Mouse (Mus musculus): ENCODE measurements at regions not wholly inside any gene's neighbourhood (a gene's known extent, or its start where the extent isn't known, plus 50 kb on each side); places are given as distances from the start of the nearest gene placed in this dataset.

GRCm38 (mm10) chr8:109247875-109248274 is 246.0 kb upstream of the Pmfbp1 start:
- ATAC-seq (ENCODE audit: low FRiP score, low TSS enrichment) (peak; percentile 48; the same call in 1 of the 2 replicates), DNase-seq (peak; percentile 84)
- WGBS = 34% methylated on average over 6 of the region's 6 CpGs
- Histone ChIP-seq H3K36me3 (ENCODE audit: control insufficient read depth, insufficient read depth, low read length) (no peaks in the 10 kb centered on the region), H3K27ac (replicated peaks; ENCODE audit: low read depth, low read length) (peak overlapping the region; percentile 89), H3K4me1 (ENCODE audit: control insufficient read depth, insufficient read depth, low read length) (peaks cover 17% of the 10 kb centered on the region; the same call in 1 of the 2 replicates), H3K9ac (replicated peaks; ENCODE audit: low read length) (peak overlapping the region; percentile 57), H3K9me3 (ENCODE audit: control insufficient read depth, low read length) (no peaks in the 10 kb centered on the region), H3K4me2 (ENCODE audit: low read length) (peak overlapping the region; percentile 48), H3K27me3 (ENCODE audit: control insufficient read depth, insufficient read depth, low read length) (no peaks in the 10 kb centered on the region), H3K4me3 (replicated peaks; ENCODE audit: low read depth, low read length) (peak overlapping the region; percentile 34)

- no peak for ATAC-seq (ENCODE audit: low FRiP score, low TSS enrichment)
- no peak for DNase-seq
- peaks cover 20% of the 10 kb centered on the region; the same call in 1 of the 2 replicates for H3K4me1 ChIP-seq (ENCODE audit: control insufficient read depth, insufficient read depth, low read length)
- peak overlapping the region; percentile 89 for H3K27ac ChIP-seq (replicated peaks; ENCODE audit: low read depth, low read length)
- H3K9ac ChIP-seq (replicated peaks; ENCODE audit: low read length) = peak overlapping the region; percentile 57
- H3K4me2 ChIP-seq (ENCODE audit: low read length) = peak overlapping the region; percentile 48
- no peaks in the 10 kb centered on the region for H3K9me3 ChIP-seq (ENCODE audit: control insufficient read depth, low read length)
- H3K4me3 ChIP-seq (replicated peaks; ENCODE audit: low read depth, low read length) = peak overlapping the region; percentile 34
- no peaks in the 10 kb centered on the region for H3K27me3 ChIP-seq (ENCODE audit: control insufficient read depth, insufficient read depth, low read length)
- H3K36me3 ChIP-seq (ENCODE audit: control insufficient read depth, insufficient read depth, low read length) = no peaks in the 10 kb centered on the region
- 49% methylated on average over 6 of the region's 6 CpGs for WGBS
Observed at GRCm38 (mm10) chr8:109248356-109248755, 245.5 kb upstream of the Pmfbp1 start.

DNA sequence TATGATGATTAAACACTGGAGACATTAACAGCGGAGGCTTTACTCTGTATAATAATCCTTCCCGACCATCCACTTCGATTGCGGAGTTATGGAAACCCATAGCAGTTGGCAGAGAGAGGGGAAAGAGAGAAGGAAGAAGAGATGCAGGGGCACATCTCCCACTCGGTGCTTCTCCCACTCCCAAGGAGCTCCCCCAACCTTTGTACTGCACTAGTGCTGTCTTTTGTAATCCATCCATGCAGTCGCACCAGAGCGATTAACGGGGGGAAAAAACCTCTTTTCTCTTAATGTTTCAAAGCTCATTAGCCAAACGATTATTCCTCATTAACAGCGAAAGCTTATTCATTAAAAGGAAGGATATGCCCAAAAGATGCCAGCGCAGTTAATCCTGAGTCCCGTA is 244.6 kb upstream of the Pmfbp1 start:
- peak; percentile 66 for DNase-seq

GRCm38 (mm10) chr8:109249691-109250090 is 244.1 kb upstream of the Pmfbp1 start:
- 59% methylated on average over 9 of the region's 9 CpGs for WGBS
- no peak for ATAC-seq (ENCODE audit: low FRiP score, low TSS enrichment)
- peak; percentile 67 for DNase-seq

More for the DNA sequence above, 244.6 kb upstream of the Pmfbp1 start:
- Histone ChIP-seq H3K9ac (replicated peaks; ENCODE audit: low read length) (peak overlapping the region; percentile 57), H3K4me2 (ENCODE audit: low read length) (peak overlapping the region; percentile 48), H3K4me3 (replicated peaks; ENCODE audit: low read depth, low read length) (peak overlapping the region; percentile 34), H3K27me3 (ENCODE audit: control insufficient read depth, insufficient read depth, low read length) (no peaks in the 10 kb centered on the region), H3K36me3 (ENCODE audit: control insufficient read depth, insufficient read depth, low read length) (no peaks in the 10 kb centered on the region), H3K9me3 (ENCODE audit: control insufficient read depth, low read length) (no peaks in the 10 kb centered on the region), H3K27ac (replicated peaks; ENCODE audit: low read depth, low read length) (peak overlapping the region; percentile 89), H3K4me1 (ENCODE audit: control insufficient read depth, insufficient read depth, low read length) (peaks cover 20% of the 10 kb centered on the region; the same call in 1 of the 2 replicates)
- 48% methylated on average over 12 of the region's 12 CpGs for WGBS
- no peak for ATAC-seq (ENCODE audit: low FRiP score, low TSS enrichment)

GRCm38 (mm10) chr8:109250551-109250950 is 243.3 kb upstream of the Pmfbp1 start:
- Histone ChIP-seq H3K9me3 (ENCODE audit: control insufficient read depth, low read length) (peaks cover 3% of the 10 kb centered on the region; the same call in 1 of the 2 replicates), H3K4me2 (ENCODE audit: low read length) (peak overlapping the region; percentile 48), H3K27ac (replicated peaks; ENCODE audit: low read depth, low read length) (peak overlapping the region; percentile 89), H3K4me3 (replicated peaks; ENCODE audit: low read depth, low read length) (peak overlapping the region; percentile 34), H3K36me3 (ENCODE audit: control insufficient read depth, insufficient read depth, low read length) (no peaks in the 10 kb centered on the region), H3K27me3 (ENCODE audit: control insufficient read depth, insufficient read depth, low read length) (no peaks in the 10 kb centered on the region), H3K4me1 (ENCODE audit: control insufficient read depth, insufficient read depth, low read length) (peaks cover 20% of the 10 kb centered on the region; the same call in 1 of the 2 replicates), H3K9ac (replicated peaks; ENCODE audit: low read length) (peak overlapping the region; percentile 57)
- 74% methylated on average over 8 of the region's 8 CpGs for WGBS
- no peak for ATAC-seq (ENCODE audit: low FRiP score, low TSS enrichment)
- DNase-seq = peak; percentile 37

More at GRCm38 (mm10) chr8:109249691-109250090, 244.1 kb upstream of the Pmfbp1 start:
- Histone ChIP-seq H3K4me1 (ENCODE audit: control insufficient read depth, insufficient read depth, low read length) (peaks cover 20% of the 10 kb centered on the region; the same call in 1 of the 2 replicates), H3K4me2 (ENCODE audit: low read length) (peak overlapping the region; percentile 48), H3K27me3 (ENCODE audit: control insufficient read depth, insufficient read depth, low read length) (no peaks in the 10 kb centered on the region), H3K4me3 (replicated peaks; ENCODE audit: low read depth, low read length) (peak overlapping the region; percentile 34), H3K9ac (replicated peaks; ENCODE audit: low read length) (peak overlapping the region; percentile 57; the same call in 1 of the 2 replicates), H3K27ac (replicated peaks; ENCODE audit: low read depth, low read length) (peak overlapping the region; percentile 89), H3K36me3 (ENCODE audit: control insufficient read depth, insufficient read depth, low read length) (no peaks in the 10 kb centered on the region), H3K9me3 (ENCODE audit: control insufficient read depth, low read length) (no peaks in the 10 kb centered on the region)

DNA sequence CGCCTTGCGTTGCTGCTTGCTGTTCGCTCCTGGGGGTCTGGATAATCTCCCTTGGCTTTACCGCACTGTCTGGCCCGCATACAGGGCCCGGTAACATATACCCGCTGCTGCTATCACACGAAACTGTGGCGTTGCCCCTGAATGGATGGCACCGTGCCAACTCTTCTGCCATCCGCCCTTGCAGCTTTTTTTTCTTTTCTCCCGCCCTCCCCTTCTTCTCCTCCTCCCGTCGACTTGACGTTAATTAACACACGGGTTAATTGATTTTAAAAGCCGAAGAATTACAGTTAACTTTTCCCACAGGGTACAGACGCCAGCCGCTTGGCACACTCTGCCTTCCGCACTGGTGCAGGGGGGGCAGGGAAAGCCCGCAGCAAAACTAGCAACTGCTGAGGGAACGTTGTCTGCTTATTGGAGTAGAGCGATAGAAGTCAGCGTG is 242.4 kb upstream of the Pmfbp1 start:
- H3K4me1 ChIP-seq (ENCODE audit: control insufficient read depth, insufficient read depth, low read length) = peaks cover 19% of the 10 kb centered on the region; the same call in 1 of the 2 replicates
- peak; percentile 79 for ATAC-seq (ENCODE audit: low FRiP score, low TSS enrichment)
- no peaks in the 10 kb centered on the region for H3K27me3 ChIP-seq (ENCODE audit: control insufficient read depth, insufficient read depth, low read length)
- peak overlapping the region; percentile 34 for H3K4me3 ChIP-seq (replicated peaks; ENCODE audit: low read depth, low read length)
- H3K27ac ChIP-seq (replicated peaks; ENCODE audit: low read depth, low read length) = peak overlapping the region; percentile 89
- H3K9me3 ChIP-seq (ENCODE audit: control insufficient read depth, low read length) = peaks cover 3% of the 10 kb centered on the region; the same call in 1 of the 2 replicates
- no peaks in the 10 kb centered on the region for H3K36me3 ChIP-seq (ENCODE audit: control insufficient read depth, insufficient read depth, low read length)
- WGBS = 46% methylated on average over 24 of the region's 24 CpGs
- peak overlapping the region; percentile 48 for H3K4me2 ChIP-seq (ENCODE audit: low read length)
- DNase-seq = peak; percentile 91
- H3K9ac ChIP-seq (replicated peaks; ENCODE audit: low read length) = peak overlapping the region; percentile 57; the same call in 1 of the 2 replicates

DNA sequence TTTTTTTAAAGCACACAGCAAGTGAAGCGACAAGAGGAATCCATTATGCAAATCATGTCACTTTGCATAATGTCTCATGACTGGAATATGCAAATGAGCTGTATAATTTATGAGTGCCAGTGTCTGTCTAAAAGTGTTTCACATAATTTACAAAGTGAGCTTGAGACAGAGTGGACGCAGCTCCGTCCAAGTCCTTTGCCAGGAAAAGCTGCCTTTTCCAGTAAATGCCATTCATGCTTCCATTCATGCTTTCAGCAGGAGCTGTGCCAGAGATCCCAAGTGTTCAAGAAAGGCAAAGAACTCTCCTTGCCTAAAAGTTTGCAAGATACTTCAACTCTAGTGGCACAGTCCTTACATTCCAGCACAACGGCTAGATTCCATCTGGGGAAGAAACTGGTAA is 241.4 kb upstream of the Pmfbp1 start:
- DNase-seq (peak; percentile 62), ATAC-seq (ENCODE audit: low FRiP score, low TSS enrichment) (no peak)
- Histone ChIP-seq H3K4me2 (ENCODE audit: low read length) (peak overlapping the region; percentile 48), H3K27ac (replicated peaks; ENCODE audit: low read depth, low read length) (no peak overlapping the region), H3K9ac (replicated peaks; ENCODE audit: low read length) (no peak overlapping the region), H3K4me1 (ENCODE audit: control insufficient read depth, insufficient read depth, low read length) (peaks cover 15% of the 10 kb centered on the region; the same call in 1 of the 2 replicates), H3K36me3 (ENCODE audit: control insufficient read depth, insufficient read depth, low read length) (no peaks in the 10 kb centered on the region), H3K9me3 (ENCODE audit: control insufficient read depth, low read length) (peaks cover 3% of the 10 kb centered on the region; the same call in 1 of the 2 replicates), H3K27me3 (ENCODE audit: control insufficient read depth, insufficient read depth, low read length) (no peaks in the 10 kb centered on the region), H3K4me3 (replicated peaks; ENCODE audit: low read depth, low read length) (no peak overlapping the region)
- 29% methylated on average over 4 of the region's 4 CpGs for WGBS

- H3K4me1 ChIP-seq (ENCODE audit: control insufficient read depth, insufficient read depth, low read length) = no peaks in the 10 kb centered on the region
- no peak overlapping the region for H3K4me3 ChIP-seq (replicated peaks; ENCODE audit: low read depth, low read length)
- WGBS = 19% methylated on average over 5 of the region's 5 CpGs
- H3K4me2 ChIP-seq (ENCODE audit: low read length) = no peak overlapping the region
- DNase-seq = peak; percentile 86
- H3K36me3 ChIP-seq (ENCODE audit: control insufficient read depth, insufficient read depth, low read length) = no peaks in the 10 kb centered on the region
- no peak for ATAC-seq (ENCODE audit: low FRiP score, low TSS enrichment)
- no peak overlapping the region for H3K9ac ChIP-seq (replicated peaks; ENCODE audit: low read length)
- H3K27ac ChIP-seq (replicated peaks; ENCODE audit: low read depth, low read length) = no peak overlapping the region
- H3K9me3 ChIP-seq (ENCODE audit: control insufficient read depth, low read length) = no peaks in the 10 kb centered on the region
- H3K27me3 ChIP-seq (ENCODE audit: control insufficient read depth, insufficient read depth, low read length) = no peaks in the 10 kb centered on the region
Observed at GRCm38 (mm10) chr8:109279129-109279528, 214.7 kb upstream of the Pmfbp1 start.

- Histone ChIP-seq H3K27me3 (ENCODE audit: control insufficient read depth, insufficient read depth, low read length) (no peaks in the 10 kb centered on the region), H3K36me3 (ENCODE audit: control insufficient read depth, insufficient read depth, low read length) (no peaks in the 10 kb centered on the region), H3K4me1 (ENCODE audit: control insufficient read depth, insufficient read depth, low read length) (no peaks in the 10 kb centered on the region), H3K27ac (replicated peaks; ENCODE audit: low read depth, low read length) (no peak overlapping the region), H3K9me3 (ENCODE audit: control insufficient read depth, low read length) (no peaks in the 10 kb centered on the region), H3K9ac (replicated peaks; ENCODE audit: low read length) (no peak overlapping the region), H3K4me2 (ENCODE audit: low read length) (no peak overlapping the region), H3K4me3 (replicated peaks; ENCODE audit: low read depth, low read length) (no peak overlapping the region)
- DNase-seq (peak; percentile 57), ATAC-seq (ENCODE audit: low FRiP score, low TSS enrichment) (no peak; the same call in 1 of the 2 replicates)
- 75% methylated on average over 2 of the region's 2 CpGs for WGBS
Observed at GRCm38 (mm10) chr8:109280540-109280939, 213.3 kb upstream of the Pmfbp1 start.
